Mouse (Mus musculus): ENCODE results near the gene Prickle4. TPM values are rescaled to one million over a fixed set of nuclear protein-coding genes. Genes with fewer than 3 reads are reported as not detected.

Prickle4 gene
- polyA plus RNA-seq (2014; fragmentation: Nextera tagmentation; extraction: Ambion mirVana) = 0.78 TPM in 1 of 2 replicates, not detected in the other

GRCm38 (mm10) chr17:47694503-47695336, at the start of gene Prickle4:
Gene Prickle4, minus strand, starts transcription at chr17:47694736.
- WGBS = under 1% methylated on average over 79 of the region's 82 CpGs
- H3K4me1 ChIP-seq (ENCODE audit: control insufficient read depth in 2 of 2, insufficient read depth in 2 of 2, low read length in 2 of 2) = peaks cover 3 to 7% of the 10 kb centered on the region in 2 experiments; a peak in 3 of 4 replicates
- H3K4me3 ChIP-seq (ENCODE audit: control insufficient read depth in 1 of 2, insufficient read depth in 1 of 2, low read depth in 1 of 2, low read length in 2 of 2) = peak within 1 kb of the TSS; percentile 77 to 85
- H3K4me2 ChIP-seq (ENCODE audit: low read length) = peak within 1 kb of the TSS; percentile 90
- peaks cover 3% of the 10 kb centered on the region; the same call in 1 of the 2 replicates for H3K27me3 ChIP-seq (ENCODE audit: control insufficient read depth, insufficient read depth, low read length)
- H3K9ac ChIP-seq (ENCODE audit: low read length) = peak within 1 kb of the TSS; percentile 91
- ATAC-seq (ENCODE audit: insufficient number of reproducible peaks, insufficient read depth, low FRiP score, low read depth) = peak; percentile 89
- H3K27ac ChIP-seq (replicated peaks in 1 of 2; ENCODE audit: control insufficient read depth in 1 of 2, insufficient read depth in 1 of 2, low read depth in 2 of 2, low read length in 2 of 2) = peak within 1 kb of the TSS in 1 of 2 experiments; percentile 39; a peak in 2 of 4 replicates
- H3K9me3 ChIP-seq (ENCODE audit: control insufficient read depth, low read length) = no peaks in the 10 kb centered on the region
- H3K36me3 ChIP-seq (ENCODE audit: control insufficient read depth, insufficient read depth, low read length) = peaks cover 6% of the 10 kb centered on the region

GRCm38 (mm10) chr17:47744086-47744485, 49.5 kb upstream of the Prickle4 start:
- peaks cover 8% of the 10 kb centered on the region; the same call in 1 of the 2 replicates for H3K9me3 ChIP-seq (ENCODE audit: control insufficient read depth, low read length)
- ATAC-seq (ENCODE audit: insufficient number of reproducible peaks, insufficient read depth, low FRiP score, low read depth) = no peak
- H3K4me2 ChIP-seq (ENCODE audit: low read length) = no peak overlapping the region
- no peak overlapping the region for H3K27ac ChIP-seq (replicated peaks in 1 of 2; ENCODE audit: control insufficient read depth in 1 of 2, insufficient read depth in 1 of 2, low read depth in 2 of 2, low read length in 2 of 2)
- H3K4me3 ChIP-seq (ENCODE audit: control insufficient read depth in 1 of 2, insufficient read depth in 1 of 2, low read depth in 1 of 2, low read length in 2 of 2) = no peak overlapping the region
- H3K36me3 ChIP-seq (ENCODE audit: control insufficient read depth, insufficient read depth, low read length) = 0 out of 2 replicates have a peak, but pooled peaks cover 10% of the 10 kb centered on the region
- WGBS = 94% methylated on average over 14 of the region's 14 CpGs
- no peak overlapping the region for H3K9ac ChIP-seq (ENCODE audit: low read length)
- H3K4me1 ChIP-seq (ENCODE audit: control insufficient read depth in 2 of 2, insufficient read depth in 2 of 2, low read length in 2 of 2) = peaks cover 31 to 47% of the 10 kb centered on the region in 2 experiments
- no peaks in the 10 kb centered on the region for H3K27me3 ChIP-seq (ENCODE audit: control insufficient read depth, insufficient read depth, low read length)

DNA sequence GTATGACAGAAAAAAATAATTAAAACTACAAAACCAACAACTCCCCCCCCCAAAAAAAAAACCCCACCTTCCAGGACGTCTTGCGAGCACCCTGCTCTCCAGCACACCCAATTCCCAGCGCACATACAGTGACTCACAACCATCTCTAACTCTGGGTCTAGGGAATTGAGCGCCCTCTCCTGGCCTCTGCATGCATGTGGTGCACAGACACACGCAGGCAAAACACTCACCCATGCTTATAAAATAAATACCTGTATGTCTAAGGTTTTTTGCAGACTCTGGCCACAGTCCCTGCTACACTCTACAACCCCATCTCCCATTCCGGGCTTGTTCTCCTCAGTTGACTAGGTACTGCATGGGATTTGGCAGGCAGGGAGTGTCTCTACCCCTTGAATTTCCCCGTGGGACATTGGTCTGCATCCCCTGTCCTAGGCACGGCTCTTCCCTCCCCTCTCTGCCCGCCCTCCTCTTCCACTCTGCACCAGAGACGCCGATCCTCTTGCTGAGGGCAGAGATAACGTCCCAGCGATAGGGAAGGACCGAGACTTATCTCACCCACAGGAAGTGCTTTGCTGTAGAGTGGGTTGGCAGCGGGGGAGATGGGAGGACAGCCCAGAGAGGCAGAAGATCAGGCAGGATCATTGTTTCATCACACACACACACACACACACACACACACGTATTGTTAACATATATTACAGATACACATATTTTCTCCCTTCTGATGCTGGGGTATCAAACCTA, 48.6 kb upstream of the Prickle4 start:
- 19% methylated on average over 16 of the region's 16 CpGs for WGBS
- H3K4me2 ChIP-seq (ENCODE audit: low read length) = peak overlapping the region; percentile 32; the same call in 1 of the 2 replicates
- peaks cover 8% of the 10 kb centered on the region; the same call in 1 of the 2 replicates for H3K9me3 ChIP-seq (ENCODE audit: control insufficient read depth, low read length)
- H3K27ac ChIP-seq (replicated peaks in 1 of 2; ENCODE audit: control insufficient read depth in 1 of 2, insufficient read depth in 1 of 2, low read depth in 2 of 2, low read length in 2 of 2) = 0 out of 4 replicates have a peak overlapping the region, but pooled peaks of 1 of the 2 experiments have one; percentile 34
- ATAC-seq (ENCODE audit: insufficient number of reproducible peaks, insufficient read depth, low FRiP score, low read depth) = no peak
- H3K9ac ChIP-seq (ENCODE audit: low read length) = no peak overlapping the region; the same call in 1 of the 2 replicates
- H3K36me3 ChIP-seq (ENCODE audit: control insufficient read depth, insufficient read depth, low read length) = 0 out of 2 replicates have a peak, but pooled peaks cover 10% of the 10 kb centered on the region
- peaks cover 26 to 47% of the 10 kb centered on the region in 2 experiments for H3K4me1 ChIP-seq (ENCODE audit: control insufficient read depth in 2 of 2, insufficient read depth in 2 of 2, low read length in 2 of 2)
- H3K4me3 ChIP-seq (ENCODE audit: control insufficient read depth in 1 of 2, insufficient read depth in 1 of 2, low read depth in 1 of 2, low read length in 2 of 2) = no peak overlapping the region
- no peaks in the 10 kb centered on the region for H3K27me3 ChIP-seq (ENCODE audit: control insufficient read depth, insufficient read depth, low read length)

- ATAC-seq (ENCODE audit: insufficient number of reproducible peaks, insufficient read depth, low FRiP score, low read depth) = no peak
- 85% methylated on average over 2 of the region's 2 CpGs for whole genome bisulfite sequencing
- peaks cover 25 to 45% of the 10 kb centered on the region in 2 experiments for H3K4me1 ChIP-seq (ENCODE audit: control insufficient read depth in 2 of 2, insufficient read depth in 2 of 2, low read length in 2 of 2)
- no peak overlapping the region for H3K4me2 ChIP-seq (ENCODE audit: low read length)
- H3K27me3 ChIP-seq (ENCODE audit: control insufficient read depth, insufficient read depth, low read length) = no peaks in the 10 kb centered on the region
- no peak overlapping the region for H3K27ac ChIP-seq (replicated peaks in 1 of 2; ENCODE audit: control insufficient read depth in 1 of 2, insufficient read depth in 1 of 2, low read depth in 2 of 2, low read length in 2 of 2)
- H3K9ac ChIP-seq (ENCODE audit: low read length) = no peak overlapping the region
- H3K36me3 ChIP-seq (ENCODE audit: control insufficient read depth, insufficient read depth, low read length) = 0 out of 2 replicates have a peak, but pooled peaks cover 5% of the 10 kb centered on the region
- peaks cover 6% of the 10 kb centered on the region; the same call in 1 of the 2 replicates for H3K9me3 ChIP-seq (ENCODE audit: control insufficient read depth, low read length)
- H3K4me3 ChIP-seq (ENCODE audit: control insufficient read depth in 1 of 2, insufficient read depth in 1 of 2, low read depth in 1 of 2, low read length in 2 of 2) = no peak overlapping the region
Measured at GRCm38 (mm10) chr17:47740186-47740585, 45.6 kb upstream of the Prickle4 start.

GRCm38 (mm10) chr17:47738879-47739798, 44.6 kb upstream of the Prickle4 start:
- WGBS = 17% methylated on average over 20 of the region's 20 CpGs
- H3K4me2 ChIP-seq (ENCODE audit: low read length) = peak overlapping the region; percentile 82
- peaks cover 25 to 45% of the 10 kb centered on the region in 2 experiments for H3K4me1 ChIP-seq (ENCODE audit: control insufficient read depth in 2 of 2, insufficient read depth in 2 of 2, low read length in 2 of 2)
- H3K4me3 ChIP-seq (ENCODE audit: control insufficient read depth in 1 of 2, insufficient read depth in 1 of 2, low read depth in 1 of 2, low read length in 2 of 2) = peak overlapping the region; percentile 88 to 90
- ATAC-seq (ENCODE audit: insufficient number of reproducible peaks, insufficient read depth, low FRiP score, low read depth) = no peak
- peak overlapping the region; percentile 95 for H3K9ac ChIP-seq (ENCODE audit: low read length)
- H3K27ac ChIP-seq (replicated peaks in 1 of 2; ENCODE audit: control insufficient read depth in 1 of 2, insufficient read depth in 1 of 2, low read depth in 2 of 2, low read length in 2 of 2) = peak overlapping the region; percentile 6 to 95; a peak in 2 of 4 replicates
- 0 out of 2 replicates have a peak, but pooled peaks cover 5% of the 10 kb centered on the region for H3K36me3 ChIP-seq (ENCODE audit: control insufficient read depth, insufficient read depth, low read length)
- H3K27me3 ChIP-seq (ENCODE audit: control insufficient read depth, insufficient read depth, low read length) = no peaks in the 10 kb centered on the region
- H3K9me3 ChIP-seq (ENCODE audit: control insufficient read depth, low read length) = no peaks in the 10 kb centered on the region

DNA sequence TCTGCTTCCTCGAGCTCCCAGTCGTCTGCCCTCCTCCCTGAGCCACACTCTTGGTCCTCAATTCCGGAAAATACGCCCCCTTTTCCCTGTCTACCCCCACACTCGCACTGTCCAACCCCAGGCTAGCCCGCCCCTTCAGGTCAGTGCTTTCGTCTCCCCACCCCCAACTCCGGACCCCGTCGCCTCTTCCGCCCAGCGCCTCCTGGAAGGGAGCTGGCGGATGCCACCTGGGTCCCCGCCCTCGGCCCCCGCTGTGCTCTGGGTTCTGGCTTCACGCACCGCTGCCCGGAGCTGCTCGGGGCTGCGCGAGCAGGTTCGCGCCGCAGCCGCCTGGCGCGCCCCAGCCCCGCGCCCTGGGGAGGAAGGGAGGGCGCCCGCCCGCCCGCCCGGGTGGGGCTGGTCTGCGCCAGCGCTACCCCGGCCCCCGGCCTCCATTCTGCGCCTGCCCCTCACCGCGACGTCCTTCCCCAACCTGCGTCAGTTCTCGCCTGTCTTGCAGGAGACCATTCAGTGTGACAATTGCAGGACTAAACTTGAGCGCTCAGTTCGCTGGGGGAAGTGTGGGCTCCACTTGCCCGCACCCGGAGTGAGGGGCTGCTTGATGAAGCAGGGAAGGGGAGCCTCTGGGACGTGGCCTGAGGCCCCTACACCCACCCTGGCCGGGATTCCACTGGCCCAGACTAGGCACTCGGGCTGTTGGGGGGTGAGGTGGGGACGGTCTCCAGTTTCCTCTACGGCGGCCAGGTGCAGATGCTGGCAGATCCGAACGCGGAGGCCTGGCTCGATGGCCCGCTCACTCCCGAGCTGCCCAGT, 43.7 kb upstream of the Prickle4 start:
- H3K27ac ChIP-seq (replicated peaks in 1 of 2; ENCODE audit: control insufficient read depth in 1 of 2, insufficient read depth in 1 of 2, low read depth in 2 of 2, low read length in 2 of 2) = peak overlapping the region; percentile 59 to 95
- H3K9me3 ChIP-seq (ENCODE audit: control insufficient read depth, low read length) = no peaks in the 10 kb centered on the region
- H3K4me1 ChIP-seq (ENCODE audit: control insufficient read depth in 2 of 2, insufficient read depth in 2 of 2, low read length in 2 of 2) = peaks cover 21 to 40% of the 10 kb centered on the region in 2 experiments
- H3K4me2 ChIP-seq (ENCODE audit: low read length) = peak overlapping the region; percentile 82
- 0 out of 2 replicates have a peak, but pooled peaks cover 5% of the 10 kb centered on the region for H3K36me3 ChIP-seq (ENCODE audit: control insufficient read depth, insufficient read depth, low read length)
- no peaks in the 10 kb centered on the region for H3K27me3 ChIP-seq (ENCODE audit: control insufficient read depth, insufficient read depth, low read length)
- under 1% methylated on average over 59 of the region's 61 CpGs for WGBS
- H3K9ac ChIP-seq (ENCODE audit: low read length) = peak overlapping the region; percentile 95
- ATAC-seq (ENCODE audit: insufficient number of reproducible peaks, insufficient read depth, low FRiP score, low read depth) = peak; percentile 45
- H3K4me3 ChIP-seq (ENCODE audit: control insufficient read depth in 1 of 2, insufficient read depth in 1 of 2, low read depth in 1 of 2, low read length in 2 of 2) = peak overlapping the region; percentile 88 to 90

Data from heart, embryonic 14.5 days (tissue).